Mouse (Mus musculus): ENCODE data around the gene Elof1.

DNA sequence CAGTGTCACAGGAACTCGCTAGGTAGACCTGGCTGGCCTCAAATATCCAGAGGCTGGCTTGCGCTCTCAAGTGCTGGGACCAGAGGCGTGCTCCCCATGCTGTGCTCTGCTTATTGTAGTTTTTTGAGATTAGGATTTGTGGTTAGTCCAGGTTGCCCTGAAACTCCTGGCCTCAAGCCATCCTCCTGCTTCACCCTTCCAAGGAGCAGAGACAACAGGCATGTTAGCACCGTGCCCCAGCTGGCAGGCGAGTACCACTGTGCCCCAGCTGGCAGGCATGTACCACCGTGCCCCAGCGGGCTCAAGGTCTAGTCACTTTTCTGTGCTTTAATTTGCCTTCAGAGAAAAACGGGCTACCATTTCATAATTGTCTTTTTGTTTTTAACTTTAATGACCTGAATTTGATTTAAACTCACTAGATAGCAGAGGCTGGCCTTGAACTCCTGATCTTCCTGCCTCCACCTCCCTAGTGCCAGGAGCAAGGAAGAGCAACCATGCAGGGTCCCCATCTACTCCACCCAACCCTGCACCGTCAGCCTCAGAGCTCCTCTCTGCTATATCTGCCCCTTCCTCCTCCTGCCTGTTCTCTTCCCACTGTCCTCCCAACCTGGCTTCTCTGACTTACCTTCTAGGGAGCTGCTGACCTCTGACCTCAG lies 18.1 kb upstream of the Elof1 start:
- no peak for TF ChIP-seq POLR2A (IDR thresholded peaks at IDR 0.05; ENCODE audit: low read depth, low read length)
- TF ChIP-seq CTCF (IDR thresholded peaks at IDR 0.05; ENCODE audit: extremely low read depth, insufficient read length, insufficient replicate concordance, low read depth, low read length): no peak
